Mouse (Mus musculus): ENCODE results near the gene Tmem104. TPM values are rescaled to one million over a fixed set of nuclear protein-coding genes. Genes with fewer than 3 reads are reported as not detected.

Tmem104 gene
- total and polyA plus RNA-seq, 2 experiments: 5.3 to 8.7 TPM

DNA sequence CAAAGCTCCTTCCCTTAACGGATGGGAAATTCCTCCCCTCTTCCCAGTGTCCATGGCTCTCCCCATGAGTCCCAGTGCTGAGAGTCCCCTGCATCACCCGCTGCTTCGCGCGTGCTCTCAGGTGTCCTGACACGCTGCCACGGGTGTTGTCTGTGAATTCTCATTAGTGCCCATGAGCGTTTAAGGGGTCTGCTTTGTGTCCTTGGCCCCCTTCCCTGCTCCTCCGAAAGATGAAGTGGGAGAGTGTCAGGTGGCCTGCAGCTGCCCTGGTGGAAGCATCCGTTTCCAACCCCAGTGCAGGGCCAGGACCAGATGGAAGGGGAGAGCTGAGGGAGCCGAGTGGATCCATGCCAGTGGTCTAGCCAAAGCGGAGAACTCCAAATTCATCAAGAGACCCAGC lies 20.8 kb downstream of the Tmem104 start:
- no peak for DNase-seq (ENCODE audit: extremely low read depth, low read depth, low spot score)
- WGBS: 90% methylated on average over 12 of the region's 12 CpGs
- Histone ChIP-seq H3K36me3 (ENCODE audit: control insufficient read depth, insufficient read depth, low read length) (peaks cover 2% of the 10 kb centered on the region; the same call in 1 of the 2 replicates), H3K79me2 (ENCODE audit: control insufficient read depth, insufficient read depth, low read length) (no peaks in the 10 kb centered on the region), H3K9ac (ENCODE audit: low read depth, low read length) (no peak overlapping the region), H3K27ac (replicated peaks; ENCODE audit: insufficient read depth, low read depth, low read length) (no peak overlapping the region), H3K4me1 (ENCODE audit: control insufficient read depth, insufficient read depth, low read length) (no peaks in the 10 kb centered on the region), H3K4me3 (ENCODE audit: insufficient read depth, low read depth, low read length) (no peak overlapping the region), H3K27me3 (ENCODE audit: control insufficient read depth, insufficient read depth, low read length) (no peaks in the 10 kb centered on the region)
- TF ChIP-seq POLR2A (IDR thresholded peaks at IDR 0.05; ENCODE audit: extremely low read depth, insufficient read depth, low read length) (no peak), CTCF (IDR thresholded peaks at IDR 0.05; ENCODE audit: low read depth, low read length) (no peak)

DNA sequence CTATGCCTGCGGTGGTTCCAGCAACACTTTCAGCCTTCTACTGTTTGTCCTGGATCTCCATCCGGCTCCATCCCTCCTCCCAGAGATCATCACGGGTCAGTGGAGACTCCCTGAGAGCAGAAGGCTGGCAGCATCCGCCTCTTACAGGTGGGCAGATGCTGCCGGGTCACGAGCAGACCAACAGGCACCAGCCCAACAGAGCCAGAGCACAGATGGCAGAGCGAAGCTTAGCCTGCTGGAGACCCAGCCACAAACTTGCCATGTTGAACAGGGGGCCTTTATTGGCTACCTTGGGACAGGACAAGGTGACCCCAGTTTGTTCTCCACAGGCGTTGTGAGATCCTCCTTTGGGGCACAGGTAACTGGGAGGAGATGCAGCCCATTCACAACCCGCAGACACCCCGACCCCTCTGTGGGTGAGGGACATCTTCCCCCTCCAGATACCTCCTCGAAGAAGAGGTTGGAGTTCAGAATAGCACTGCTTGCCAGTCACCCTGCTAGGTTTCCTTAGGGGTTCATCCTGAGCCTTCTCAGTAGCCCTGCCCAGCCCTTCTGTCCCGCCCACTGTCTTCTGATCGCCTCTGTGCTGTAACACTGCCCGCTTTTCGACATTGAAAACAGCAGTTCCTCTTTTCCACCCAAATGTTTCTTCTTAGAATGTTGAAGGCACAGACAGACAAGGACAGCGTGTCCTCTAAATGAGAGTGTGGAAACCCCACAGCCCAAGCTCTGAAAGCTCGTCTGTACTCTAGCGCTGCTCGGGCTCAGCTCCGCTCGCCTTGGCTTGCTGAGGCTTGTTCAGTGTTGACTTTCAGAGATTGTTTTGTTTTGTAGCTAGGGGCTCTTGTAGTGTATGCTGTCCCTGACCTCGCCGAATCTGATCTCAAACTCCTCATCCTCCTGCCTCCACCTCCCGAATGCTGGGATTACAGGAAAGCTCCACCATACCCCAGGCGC lies 21.8 kb downstream of the Tmem104 start:
- Histone ChIP-seq H3K27me3 (ENCODE audit: control insufficient read depth, insufficient read depth, low read length) (no peaks in the 10 kb centered on the region), H3K4me1 (ENCODE audit: control insufficient read depth, insufficient read depth, low read length) (no peaks in the 10 kb centered on the region), H3K27ac (replicated peaks; ENCODE audit: insufficient read depth, low read depth, low read length) (no peak overlapping the region), H3K9ac (ENCODE audit: low read depth, low read length) (no peak overlapping the region), H3K4me3 (ENCODE audit: insufficient read depth, low read depth, low read length) (no peak overlapping the region), H3K36me3 (ENCODE audit: control insufficient read depth, insufficient read depth, low read length) (peaks cover 2% of the 10 kb centered on the region; the same call in 1 of the 2 replicates), H3K79me2 (ENCODE audit: control insufficient read depth, insufficient read depth, low read length) (no peaks in the 10 kb centered on the region)
- DNase-seq (ENCODE audit: extremely low read depth, low read depth, low spot score): no peak
- WGBS: 89% methylated on average over 25 of the region's 25 CpGs
- TF ChIP-seq CTCF (IDR thresholded peaks at IDR 0.05; ENCODE audit: low read depth, low read length) (no peak), POLR2A (IDR thresholded peaks at IDR 0.05; ENCODE audit: extremely low read depth, insufficient read depth, low read length) (no peak)

DNA sequence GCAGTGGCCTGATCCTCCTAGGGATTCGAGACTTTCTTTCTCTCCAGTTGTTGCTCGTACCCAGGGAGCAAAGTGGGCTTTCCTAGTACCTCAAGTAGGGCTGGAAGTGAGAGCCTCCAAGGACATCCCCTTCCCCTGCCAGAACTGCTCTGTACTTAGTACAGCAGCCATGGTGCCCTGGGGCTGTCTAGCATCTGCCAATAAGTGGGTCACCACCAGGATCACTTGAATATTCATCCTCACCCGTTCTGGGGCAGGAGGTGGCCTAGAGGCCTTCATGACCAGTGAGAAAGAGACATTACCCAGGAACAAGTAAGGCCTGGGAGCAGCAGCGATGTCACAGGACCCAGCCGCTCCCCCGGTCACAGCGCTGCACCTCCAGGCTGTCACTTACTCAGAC lies 22.7 kb downstream of the Tmem104 start:
- no peaks in the 10 kb centered on the region for H3K79me2 ChIP-seq (ENCODE audit: control insufficient read depth, insufficient read depth, low read length)
- H3K4me1 ChIP-seq (ENCODE audit: control insufficient read depth, insufficient read depth, low read length): no peaks in the 10 kb centered on the region
- WGBS: 89% methylated on average over 7 of the region's 7 CpGs
- TF ChIP-seq CTCF (IDR thresholded peaks at IDR 0.05; ENCODE audit: low read depth, low read length): no peak
- TF ChIP-seq POLR2A (IDR thresholded peaks at IDR 0.05; ENCODE audit: extremely low read depth, insufficient read depth, low read length): no peak
- H3K36me3 ChIP-seq (ENCODE audit: control insufficient read depth, insufficient read depth, low read length): no peaks in the 10 kb centered on the region; the same call in 1 of the 2 replicates
- H3K4me3 ChIP-seq (ENCODE audit: insufficient read depth, low read depth, low read length): no peak overlapping the region
- no peak overlapping the region for H3K9ac ChIP-seq (ENCODE audit: low read depth, low read length)
- no peak for DNase-seq (ENCODE audit: extremely low read depth, low read depth, low spot score)
- H3K27me3 ChIP-seq (ENCODE audit: control insufficient read depth, insufficient read depth, low read length): no peaks in the 10 kb centered on the region
- H3K27ac ChIP-seq (replicated peaks; ENCODE audit: insufficient read depth, low read depth, low read length): no peak overlapping the region

DNA sequence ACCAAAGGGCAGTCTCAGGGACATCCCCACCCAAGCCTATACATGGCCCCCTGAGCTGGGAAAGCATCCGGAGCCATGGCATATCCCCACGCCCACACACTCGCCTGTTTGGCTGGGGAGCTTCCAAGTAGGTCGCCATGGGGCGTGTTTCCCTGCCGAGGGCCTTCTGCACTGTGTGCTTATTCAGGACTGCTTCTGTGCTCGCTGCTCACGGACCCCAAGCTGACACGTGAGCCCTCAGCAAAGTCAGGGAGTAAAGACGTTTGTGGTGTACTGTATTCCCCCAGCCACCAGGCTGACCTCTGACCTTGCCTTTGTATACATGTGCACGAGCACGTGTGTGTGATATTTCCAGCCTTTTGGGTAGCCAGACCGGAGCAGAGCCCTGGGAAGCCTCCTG lies 24.8 kb downstream of the Tmem104 start:
- WGBS: 27% methylated on average over 13 of the region's 13 CpGs

DNA sequence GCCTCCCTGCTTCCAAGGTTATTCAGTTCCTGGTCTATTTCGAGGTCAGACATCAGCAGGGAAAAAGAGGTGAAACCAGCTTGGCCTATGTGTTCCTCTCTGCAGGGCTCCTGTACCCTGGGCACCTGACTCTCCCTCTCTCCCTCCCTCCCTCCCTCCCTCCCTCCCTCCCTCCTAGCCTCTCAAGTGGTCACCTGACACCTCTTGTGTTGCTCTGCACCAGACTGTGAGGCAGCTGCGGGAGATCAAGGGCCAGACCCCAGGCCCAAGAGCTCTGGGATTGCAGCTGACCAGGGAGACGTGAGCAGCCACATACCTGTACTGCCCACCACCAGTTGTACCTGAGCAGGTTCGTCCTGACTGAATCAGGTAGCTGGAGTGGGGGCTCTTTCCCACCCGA lies 27.8 kb downstream of the Tmem104 start:
- no peak for TF ChIP-seq CTCF (IDR thresholded peaks at IDR 0.05; ENCODE audit: low read depth, low read length)
- TF ChIP-seq POLR2A (IDR thresholded peaks at IDR 0.05; ENCODE audit: extremely low read depth, insufficient read depth, low read length): no peak
- Histone ChIP-seq H3K27me3 (ENCODE audit: control insufficient read depth, insufficient read depth, low read length) (no peaks in the 10 kb centered on the region), H3K4me1 (ENCODE audit: control insufficient read depth, insufficient read depth, low read length) (peaks cover 15% of the 10 kb centered on the region), H3K36me3 (ENCODE audit: control insufficient read depth, insufficient read depth, low read length) (no peaks in the 10 kb centered on the region), H3K79me2 (ENCODE audit: control insufficient read depth, insufficient read depth, low read length) (no peaks in the 10 kb centered on the region), H3K27ac (replicated peaks; ENCODE audit: insufficient read depth, low read depth, low read length) (no peak overlapping the region), H3K9ac (ENCODE audit: low read depth, low read length) (no peak overlapping the region), H3K4me3 (ENCODE audit: insufficient read depth, low read depth, low read length) (no peak overlapping the region)
- DNase-seq (ENCODE audit: extremely low read depth, low read depth, low spot score): no peak
- 94% methylated on average over 5 of the region's 5 CpGs for WGBS

More for the DNA sequence above, 24.8 kb downstream of the Tmem104 start:
- TF ChIP-seq CTCF (IDR thresholded peaks at IDR 0.05; ENCODE audit: low read depth, low read length) (no peak), POLR2A (IDR thresholded peaks at IDR 0.05; ENCODE audit: extremely low read depth, insufficient read depth, low read length) (no peak)
- H3K4me1 ChIP-seq (ENCODE audit: control insufficient read depth, insufficient read depth, low read length): no peaks in the 10 kb centered on the region
- H3K27me3 ChIP-seq (ENCODE audit: control insufficient read depth, insufficient read depth, low read length): no peaks in the 10 kb centered on the region
- DNase-seq (ENCODE audit: extremely low read depth, low read depth, low spot score): no peak
- no peak overlapping the region for H3K9ac ChIP-seq (ENCODE audit: low read depth, low read length)
- no peak overlapping the region for H3K4me3 ChIP-seq (ENCODE audit: insufficient read depth, low read depth, low read length)
- H3K79me2 ChIP-seq (ENCODE audit: control insufficient read depth, insufficient read depth, low read length): no peaks in the 10 kb centered on the region
- no peak overlapping the region for H3K27ac ChIP-seq (replicated peaks; ENCODE audit: insufficient read depth, low read depth, low read length)
- no peaks in the 10 kb centered on the region; the same call in 1 of the 2 replicates for H3K36me3 ChIP-seq (ENCODE audit: control insufficient read depth, insufficient read depth, low read length)

Data from liver, adult 2 months (tissue).